ENCODE assay signal across 11 mouse cellular contexts in genomic region chr9:65036456-65036855, GRCm38 (mm10). TPM values are rescaled to one million over a fixed set of nuclear protein-coding genes. Genes with fewer than 3 reads are reported as not detected.
DNase-seq lines count a peak whose midpoint lies in the region; ATAC-seq and TF ChIP-seq lines count a peak whose summit lies in the region.
"Had no signal": no experiment of that assay in that cellular context is flagged by ENCODE, and none has a peak within 500 bp of the region (broad histone marks: within the 10 kb centered on the region; RNA-seq: fewer than 3 reads in every experiment).

No protein-coding gene starts in this region.

- peak; percentile 84 for DNase-seq in kidney, adult 2 months
- peak; percentile 71 for DNase-seq in brain, adult 2 months (ENCODE audit: low read depth, low spot score)
- peak; percentile 74 to 77 for DNase-seq in heart, adult 9 months (ENCODE audit: low spot score in 2 of 2)
- peak; percentile 80 to 81 for DNase-seq in lung, adult 18-20 months
- no peak for DNase-seq in thymus, adult 18-20 months
- DNase-seq in thymus, postnatal 10 days (ENCODE audit: low spot score in 2 of 2), result no peak

- ATAC-seq in kidney, embryonic 14.5 days (ENCODE audit: low FRiP score, low TSS enrichment), result no peak
- no peak for ATAC-seq in neural tube, embryonic 15.5 days (ENCODE audit: low FRiP score)

- no peak overlapping the region for H3K27ac ChIP-seq in kidney, adult 2 months (ENCODE audit: insufficient read depth, low read depth, low read length)
- no peak overlapping the region for H3K27ac ChIP-seq in kidney, embryonic 14.5 days (ENCODE audit: low read depth, low read length)
- no peak overlapping the region for H3K27ac ChIP-seq in neural tube, embryonic 15.5 days (replicated peaks)
- H3K27ac ChIP-seq: hindbrain, embryonic 14.5 days; limb, embryonic 13.5 days had no signal

- H3K36me3 ChIP-seq in kidney, adult 2 months (ENCODE audit: control insufficient read depth, insufficient read depth, low read length), result peaks cover 12% of the 10 kb centered on the region
- H3K36me3 ChIP-seq in kidney, embryonic 14.5 days (ENCODE audit: control insufficient read depth, insufficient read depth, low read length), result peaks cover 44% of the 10 kb centered on the region
- peaks cover 37% of the 10 kb centered on the region for H3K36me3 ChIP-seq in neural tube, embryonic 15.5 days

- no peak for TF ChIP-seq POLR2A in kidney, adult 2 months (IDR thresholded peaks at IDR 0.05; ENCODE audit: low read depth, low read length)

- H3K4me2 ChIP-seq in kidney, embryonic 14.5 days (replicated peaks; ENCODE audit: low read depth, low read length), result no peak overlapping the region
- no peak overlapping the region for H3K4me2 ChIP-seq in neural tube, embryonic 15.5 days
- H3K4me2 ChIP-seq: embryonic facial prominence, embryonic 15.5 days; hindbrain, embryonic 14.5 days; limb, embryonic 13.5 days had no signal

- H3K9ac ChIP-seq in kidney, embryonic 14.5 days (ENCODE audit: low read depth, low read length), result no peak overlapping the region
- H3K9ac ChIP-seq in neural tube, embryonic 15.5 days (replicated peaks), result no peak overlapping the region
- H3K9ac ChIP-seq: embryonic facial prominence, embryonic 15.5 days; hindbrain, embryonic 14.5 days; limb, embryonic 13.5 days had no signal

- H3K4me1 ChIP-seq in kidney, adult 2 months (ENCODE audit: control insufficient read depth, insufficient read depth, low read length), result peaks cover 6% of the 10 kb centered on the region; the same call in 1 of the 2 replicates
- peaks cover 10% of the 10 kb centered on the region for H3K4me1 ChIP-seq in kidney, embryonic 14.5 days (ENCODE audit: control insufficient read depth, insufficient read depth, low read length)
- peaks cover 18% of the 10 kb centered on the region for H3K4me1 ChIP-seq in neural tube, embryonic 15.5 days

- H3K9me3 ChIP-seq in kidney, embryonic 14.5 days (ENCODE audit: control insufficient read depth, low read length), result no peaks in the 10 kb centered on the region
- no peaks in the 10 kb centered on the region for H3K9me3 ChIP-seq in neural tube, embryonic 15.5 days (replicated peaks)
- H3K9me3 ChIP-seq: embryonic facial prominence, embryonic 15.5 days; limb, embryonic 13.5 days had no signal

- 53% methylated on average over 1 of the region's 1 CpGs for WGBS in kidney, adult 2 months
- 95% methylated on average over 1 of the region's 1 CpGs for WGBS in kidney, embryonic 14.5 days
- 82% methylated on average over 1 of the region's 1 CpGs for WGBS in neural tube, embryonic 15.5 days

- no peaks in the 10 kb centered on the region for H3K27me3 ChIP-seq in kidney, adult 2 months (replicated peaks; ENCODE audit: control insufficient read depth, insufficient read depth, low read length)
- no peaks in the 10 kb centered on the region for H3K27me3 ChIP-seq in kidney, embryonic 14.5 days (ENCODE audit: control insufficient read depth, insufficient read depth, low read length)
- no peaks in the 10 kb centered on the region for H3K27me3 ChIP-seq in neural tube, embryonic 15.5 days (replicated peaks)
- H3K27me3 ChIP-seq: embryonic facial prominence, embryonic 15.5 days; limb, embryonic 13.5 days had no signal

- no peak for TF ChIP-seq CTCF in kidney, adult 2 months (conservative IDR thresholded peaks at IDR 0.05; ENCODE audit: insufficient read depth, insufficient read length, low read depth, low read length)

- H3K4me3 ChIP-seq in kidney, adult 2 months (ENCODE audit: insufficient read depth, low read depth, low read length), result no peak overlapping the region
- no peak overlapping the region for H3K4me3 ChIP-seq in kidney, embryonic 14.5 days (ENCODE audit: low read length)
- H3K4me3 ChIP-seq in neural tube, embryonic 15.5 days (replicated peaks), result no peak overlapping the region
- H3K4me3 ChIP-seq: embryonic facial prominence, embryonic 15.5 days; limb, embryonic 13.5 days had no signal

RNA-seq across cellular contexts. Expression of gene Dpp8, which starts 4.2 kb away (rescaled TPM):
- polyA plus RNA-seq in kidney, adult 2 months (2012; rRNA removed), result 41.6 and 45.3 TPM in 2 replicates
- 20.7 and 29.9 TPM in 2 replicates for polyA plus RNA-seq in kidney, embryonic 14.5 days (2014; fragmentation: Nextera tagmentation; extraction: Ambion mirVana)
- 31.2 and 32.9 TPM in 2 replicates for polyA plus RNA-seq in neural tube, embryonic 15.5 days (2015; fragmentation: Nextera tagmentation; extraction: Ambion mirVana)

RNA-seq across cellular contexts. Expression of gene Hacd3, which starts 15.0 kb away (rescaled TPM):
- polyA plus RNA-seq in kidney, adult 2 months (2012; rRNA removed), result 36.9 and 37.5 TPM in 2 replicates
- polyA plus RNA-seq in kidney, embryonic 14.5 days (2014; fragmentation: Nextera tagmentation; extraction: Ambion mirVana), result 45.6 and 85.6 TPM in 2 replicates
- 216 and 238 TPM in 2 replicates for polyA plus RNA-seq in neural tube, embryonic 15.5 days (2015; fragmentation: Nextera tagmentation; extraction: Ambion mirVana)

Comparison
In these comparisons a context has a peak if more than half of its experiments do, and no peak if none do; other contexts are left out.
1. DNase-seq: peak in kidney, adult 2 months (single experiment), brain, adult 2 months (single experiment), heart, adult 9 months (2 of 2) and lung, adult 18-20 months (2 of 2); none in thymus, adult 18-20 months (0 of 2) and thymus, postnatal 10 days (0 of 2).